Mouse (Mus musculus): ENCODE results near the gene Trio.

DNA sequence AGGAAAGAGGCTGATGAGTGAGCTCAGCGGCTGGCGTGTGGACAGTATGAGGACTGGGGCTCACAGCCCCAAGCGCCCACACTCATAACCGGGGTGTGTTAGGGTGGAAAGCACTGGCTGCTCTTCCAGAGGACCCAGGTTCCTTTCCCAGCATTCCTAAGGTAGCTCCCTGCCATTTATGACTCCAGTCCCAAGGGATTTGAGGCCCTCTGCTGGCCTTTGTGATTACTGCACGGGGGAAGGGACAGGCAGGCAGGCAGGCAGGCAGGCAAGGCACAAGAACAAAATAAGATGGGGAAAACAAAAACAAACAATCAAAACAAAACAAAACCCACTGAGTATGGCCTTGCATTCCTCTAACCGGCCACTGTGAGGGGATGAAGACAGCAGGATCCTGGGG, 120.3 kb downstream of the Trio start:
- no peak for TF ChIP-seq TAL1 (IDR thresholded peaks at IDR 0.05; ENCODE audit: low read length)
- TF ChIP-seq GATA1 (IDR thresholded peaks at IDR 0.05; ENCODE audit: low read length), result no peak
